Mouse (Mus musculus): ENCODE results near the gene Rnf227. TPM values are rescaled to one million over a fixed set of nuclear protein-coding genes. Genes with fewer than 3 reads are reported as not detected.

The Rnf227 gene
- polyA plus RNA-seq, 1 experiment from 2014 or later: 6.6 TPM

- peaks cover 19 to 35% of the 10 kb centered on the region in 2 experiments for H3K4me1 ChIP-seq (ENCODE audit: control insufficient read depth in 2 of 2, insufficient read depth in 2 of 2, low read length in 2 of 2)
- peak within 1 kb of the TSS; percentile 99 for H3K4me2 ChIP-seq (ENCODE audit: low read length)
- peak within 1 kb of the TSS; percentile 71 to 75 for H3K4me3 ChIP-seq (ENCODE audit: control insufficient read depth in 1 of 2, insufficient read depth in 1 of 2, low read depth in 1 of 2, low read length in 2 of 2)
- WGBS: under 1% methylated on average over 30 of the region's 30 CpGs
- peak; percentile 92 for ATAC-seq (ENCODE audit: insufficient number of reproducible peaks, insufficient read depth, low FRiP score, low read depth)
- H3K27ac ChIP-seq (replicated peaks in 1 of 2; ENCODE audit: control insufficient read depth in 1 of 2, insufficient read depth in 1 of 2, low read depth in 2 of 2, low read length in 2 of 2): peak within 1 kb of the TSS; percentile 81 to 84
- H3K27me3 ChIP-seq (ENCODE audit: control insufficient read depth, insufficient read depth, low read length): peaks cover 15% of the 10 kb centered on the region
- H3K9ac ChIP-seq (ENCODE audit: low read length): peak within 1 kb of the TSS; percentile 87
- H3K36me3 ChIP-seq (ENCODE audit: control insufficient read depth, insufficient read depth, low read length): peaks cover 23% of the 10 kb centered on the region
- no peaks in the 10 kb centered on the region for H3K9me3 ChIP-seq (ENCODE audit: control insufficient read depth, low read length)
These were observed 16.6 kb upstream of the Rnf227 start, which contains the start of the genes Cntrob and Trappc1 for GRCm38 (mm10) chr11:69323667-69324111. Gene Cntrob, minus strand, starts transcription at chr11:69323775. Gene Trappc1, plus strand, starts transcription at chr11:69323980.

DNA sequence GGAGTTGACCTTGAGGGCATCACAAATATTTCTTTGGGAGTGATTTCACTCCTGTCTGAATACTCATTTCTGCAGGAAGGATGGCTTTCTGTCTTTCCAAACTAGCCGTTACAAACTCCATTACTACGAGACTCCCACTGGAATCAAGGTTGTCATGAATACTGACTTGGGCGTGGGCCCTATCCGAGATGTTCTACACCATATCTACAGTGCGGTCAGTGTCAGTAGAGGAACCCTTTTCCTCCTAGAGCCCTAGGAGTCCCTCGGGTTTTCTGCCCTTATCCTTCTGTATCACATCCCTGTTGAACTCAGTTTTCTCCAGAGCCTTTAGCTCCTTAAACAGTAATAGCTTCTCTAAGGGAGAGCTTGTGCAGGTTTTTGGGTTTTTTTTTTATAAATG, 15.5 kb upstream of the Rnf227 start:
- Histone ChIP-seq H3K4me3 (ENCODE audit: control insufficient read depth in 1 of 2, insufficient read depth in 1 of 2, low read depth in 1 of 2, low read length in 2 of 2) (peak overlapping the region in 1 of 2 experiments; percentile 75; a peak in 3 of 4 replicates), H3K9me3 (ENCODE audit: control insufficient read depth, low read length) (no peaks in the 10 kb centered on the region), H3K4me1 (ENCODE audit: control insufficient read depth in 2 of 2, insufficient read depth in 2 of 2, low read length in 2 of 2) (peaks cover 19 to 35% of the 10 kb centered on the region in 2 experiments), H3K36me3 (ENCODE audit: control insufficient read depth, insufficient read depth, low read length) (peaks cover 12% of the 10 kb centered on the region), H3K9ac (ENCODE audit: low read length) (peak overlapping the region; percentile 87), H3K27ac (replicated peaks in 1 of 2; ENCODE audit: control insufficient read depth in 1 of 2, insufficient read depth in 1 of 2, low read depth in 2 of 2, low read length in 2 of 2) (0 out of 4 replicates have a peak overlapping the region, but pooled peaks of 1 of the 2 experiments have one; percentile 79), H3K27me3 (ENCODE audit: control insufficient read depth, insufficient read depth, low read length) (peaks cover 15% of the 10 kb centered on the region), H3K4me2 (ENCODE audit: low read length) (peak overlapping the region; percentile 99)
- WGBS: 75% methylated on average over 6 of the region's 6 CpGs
- ATAC-seq (ENCODE audit: insufficient number of reproducible peaks, insufficient read depth, low FRiP score, low read depth): no peak

DNA sequence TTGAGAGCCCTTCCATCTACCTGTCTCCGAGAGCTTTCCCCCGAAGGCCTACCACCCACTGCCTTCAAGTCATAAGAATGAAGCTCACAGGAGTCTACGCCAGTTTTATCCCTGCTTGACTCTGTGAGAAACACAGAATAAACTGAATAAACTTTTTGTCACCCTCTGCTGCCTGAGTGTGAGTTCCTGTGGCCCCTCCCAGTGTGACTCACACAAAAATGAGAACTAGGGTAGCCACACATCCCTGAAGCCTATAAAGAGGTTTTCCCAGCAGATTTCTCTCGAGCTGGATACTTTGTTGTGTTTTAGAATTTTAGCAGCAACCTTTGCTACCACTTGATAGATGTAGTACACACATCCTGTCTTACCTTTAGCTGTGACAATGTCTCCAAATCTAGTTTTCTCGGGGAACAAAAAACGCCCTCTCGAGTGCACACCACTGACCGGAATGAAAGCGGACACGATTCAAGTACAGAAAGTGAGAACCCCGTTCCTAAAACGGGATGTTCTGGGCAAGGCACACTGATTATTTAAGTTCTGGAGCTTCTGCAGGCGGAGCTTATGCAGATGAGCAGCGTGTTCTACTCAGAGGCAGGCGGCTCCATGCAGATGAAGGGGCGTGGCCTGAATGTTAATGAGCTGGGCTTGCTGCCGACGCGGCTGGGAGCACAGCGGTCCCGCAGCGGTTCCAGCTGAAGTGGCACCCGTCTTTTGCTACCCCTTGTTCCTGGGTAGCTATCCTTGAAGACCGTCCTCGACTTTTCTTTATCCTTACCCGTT, 14.4 kb upstream of the Rnf227 start, which contains the start of gene Kcnab3:
Gene Kcnab3, plus strand, starts transcription at position 631 of the 780 bp plus-strand sequence.
- Histone ChIP-seq H3K36me3 (ENCODE audit: control insufficient read depth, insufficient read depth, low read length) (peaks cover 2% of the 10 kb centered on the region; the same call in 1 of the 2 replicates), H3K4me1 (ENCODE audit: control insufficient read depth in 2 of 2, insufficient read depth in 2 of 2, low read length in 2 of 2) (peaks cover 19 to 35% of the 10 kb centered on the region in 2 experiments), H3K9me3 (ENCODE audit: control insufficient read depth, low read length) (no peaks in the 10 kb centered on the region), H3K9ac (ENCODE audit: low read length) (peak within 1 kb of the TSS; percentile 75), H3K4me2 (ENCODE audit: low read length) (peak within 1 kb of the TSS; percentile 99), H3K4me3 (ENCODE audit: control insufficient read depth in 1 of 2, insufficient read depth in 1 of 2, low read depth in 1 of 2, low read length in 2 of 2) (peak within 1 kb of the TSS; percentile 48 to 54), H3K27me3 (ENCODE audit: control insufficient read depth, insufficient read depth, low read length) (peaks cover 15% of the 10 kb centered on the region), H3K27ac (replicated peaks in 1 of 2; ENCODE audit: control insufficient read depth in 1 of 2, insufficient read depth in 1 of 2, low read depth in 2 of 2, low read length in 2 of 2) (peak within 1 kb of the TSS in 1 of 2 experiments; percentile 24; a peak in 1 of 4 replicates)
- ATAC-seq (ENCODE audit: insufficient number of reproducible peaks, insufficient read depth, low FRiP score, low read depth): peak; percentile 37; the same call in 1 of the 2 replicates
- WGBS: 9% methylated on average over 26 of the region's 26 CpGs

- Histone ChIP-seq H3K27ac (replicated peaks in 1 of 2; ENCODE audit: control insufficient read depth in 1 of 2, insufficient read depth in 1 of 2, low read depth in 2 of 2, low read length in 2 of 2) (peak overlapping the region in 1 of 2 experiments; percentile 24; a peak in 1 of 4 replicates), H3K4me2 (ENCODE audit: low read length) (peak overlapping the region; percentile 99), H3K27me3 (ENCODE audit: control insufficient read depth, insufficient read depth, low read length) (peaks cover 15% of the 10 kb centered on the region), H3K9me3 (ENCODE audit: control insufficient read depth, low read length) (no peaks in the 10 kb centered on the region), H3K36me3 (ENCODE audit: control insufficient read depth, insufficient read depth, low read length) (no peaks in the 10 kb centered on the region; the same call in 1 of the 2 replicates), H3K4me3 (ENCODE audit: control insufficient read depth in 1 of 2, insufficient read depth in 1 of 2, low read depth in 1 of 2, low read length in 2 of 2) (peak overlapping the region; percentile 48 to 54), H3K9ac (ENCODE audit: low read length) (peak overlapping the region; percentile 75), H3K4me1 (ENCODE audit: control insufficient read depth in 2 of 2, insufficient read depth in 2 of 2, low read length in 2 of 2) (peaks cover 20 to 35% of the 10 kb centered on the region in 2 experiments)
- ATAC-seq (ENCODE audit: insufficient number of reproducible peaks, insufficient read depth, low FRiP score, low read depth): no peak
- WGBS: under 1% methylated on average over 45 of the region's 45 CpGs
These were observed 13.7 kb upstream of the Rnf227 start for GRCm38 (mm10) chr11:69326408-69327156.

DNA sequence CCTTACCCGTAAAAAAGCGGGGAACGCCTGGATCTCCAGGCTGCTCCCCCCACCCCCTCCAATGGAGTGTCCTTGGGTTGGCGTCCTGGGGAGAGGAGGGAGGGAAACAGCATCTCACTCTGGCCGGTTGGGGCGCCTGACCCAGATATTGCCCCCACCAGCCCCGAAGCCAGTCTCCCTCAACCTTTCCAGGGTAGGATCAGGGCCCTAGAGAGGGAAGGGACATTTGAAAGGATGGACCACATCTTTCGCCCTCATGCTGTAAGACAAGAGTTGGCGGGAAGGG, 13.2 kb upstream of the Rnf227 start:
- no peaks in the 10 kb centered on the region for H3K9me3 ChIP-seq (ENCODE audit: control insufficient read depth, low read length)
- H3K9ac ChIP-seq (ENCODE audit: low read length): no peak overlapping the region
- ATAC-seq (ENCODE audit: insufficient number of reproducible peaks, insufficient read depth, low FRiP score, low read depth): no peak
- no peaks in the 10 kb centered on the region; the same call in 1 of the 2 replicates for H3K36me3 ChIP-seq (ENCODE audit: control insufficient read depth, insufficient read depth, low read length)
- no peak overlapping the region for H3K27ac ChIP-seq (replicated peaks in 1 of 2; ENCODE audit: control insufficient read depth in 1 of 2, insufficient read depth in 1 of 2, low read depth in 2 of 2, low read length in 2 of 2)
- WGBS: 14% methylated on average over 9 of the region's 9 CpGs
- H3K4me3 ChIP-seq (ENCODE audit: control insufficient read depth in 1 of 2, insufficient read depth in 1 of 2, low read depth in 1 of 2, low read length in 2 of 2): peak overlapping the region in 1 of 2 experiments; percentile 54; a peak in 1 of 4 replicates
- H3K27me3 ChIP-seq (ENCODE audit: control insufficient read depth, insufficient read depth, low read length): peaks cover 15% of the 10 kb centered on the region
- peaks cover 20 to 34% of the 10 kb centered on the region in 2 experiments for H3K4me1 ChIP-seq (ENCODE audit: control insufficient read depth in 2 of 2, insufficient read depth in 2 of 2, low read length in 2 of 2)
- peak overlapping the region; percentile 99 for H3K4me2 ChIP-seq (ENCODE audit: low read length)

GRCm38 (mm10) chr11:69327648-69328047, 12.6 kb upstream of the Rnf227 start:
- no peak for ATAC-seq (ENCODE audit: insufficient number of reproducible peaks, insufficient read depth, low FRiP score, low read depth)
- Histone ChIP-seq H3K27ac (replicated peaks in 1 of 2; ENCODE audit: control insufficient read depth in 1 of 2, insufficient read depth in 1 of 2, low read depth in 2 of 2, low read length in 2 of 2) (no peak overlapping the region), H3K4me2 (ENCODE audit: low read length) (no peak overlapping the region), H3K4me3 (ENCODE audit: control insufficient read depth in 1 of 2, insufficient read depth in 1 of 2, low read depth in 1 of 2, low read length in 2 of 2) (no peak overlapping the region), H3K4me1 (ENCODE audit: control insufficient read depth in 2 of 2, insufficient read depth in 2 of 2, low read length in 2 of 2) (peaks cover 21 to 32% of the 10 kb centered on the region in 2 experiments), H3K36me3 (ENCODE audit: control insufficient read depth, insufficient read depth, low read length) (no peaks in the 10 kb centered on the region; the same call in 1 of the 2 replicates), H3K9ac (ENCODE audit: low read length) (no peak overlapping the region), H3K27me3 (ENCODE audit: control insufficient read depth, insufficient read depth, low read length) (peaks cover 15% of the 10 kb centered on the region), H3K9me3 (ENCODE audit: control insufficient read depth, low read length) (no peaks in the 10 kb centered on the region)
- WGBS: 39% methylated on average over 6 of the region's 6 CpGs

GRCm38 (mm10) chr11:69328517-69328916, 11.7 kb upstream of the Rnf227 start:
- Histone ChIP-seq H3K4me2 (ENCODE audit: low read length) (no peak overlapping the region), H3K9ac (ENCODE audit: low read length) (no peak overlapping the region), H3K27me3 (ENCODE audit: control insufficient read depth, insufficient read depth, low read length) (peaks cover 15% of the 10 kb centered on the region), H3K4me3 (ENCODE audit: control insufficient read depth in 1 of 2, insufficient read depth in 1 of 2, low read depth in 1 of 2, low read length in 2 of 2) (no peak overlapping the region), H3K36me3 (ENCODE audit: control insufficient read depth, insufficient read depth, low read length) (no peaks in the 10 kb centered on the region; the same call in 1 of the 2 replicates), H3K9me3 (ENCODE audit: control insufficient read depth, low read length) (no peaks in the 10 kb centered on the region), H3K27ac (replicated peaks in 1 of 2; ENCODE audit: control insufficient read depth in 1 of 2, insufficient read depth in 1 of 2, low read depth in 2 of 2, low read length in 2 of 2) (no peak overlapping the region), H3K4me1 (ENCODE audit: control insufficient read depth in 2 of 2, insufficient read depth in 2 of 2, low read length in 2 of 2) (peaks cover 18 to 28% of the 10 kb centered on the region in 2 experiments)
- WGBS: 87% methylated on average over 6 of the region's 6 CpGs
- ATAC-seq (ENCODE audit: insufficient number of reproducible peaks, insufficient read depth, low FRiP score, low read depth): no peak
